Mouse (Mus musculus): ENCODE data around the gene Fkbp9. TPM values are rescaled to one million over a fixed set of nuclear protein-coding genes. Genes with fewer than 3 reads are reported as not detected.

Fkbp9 gene
- polyA plus RNA-seq, 1 experiment from 2014 or later, result 145 TPM

- H3K4me1 ChIP-seq (ENCODE audit: insufficient read depth, low read length), result peaks cover 21% of the 10 kb centered on the region
- WGBS, result 3% methylated on average over 62 of the region's 64 CpGs
- peak within 1 kb of the TSS; percentile 88 for H3K9ac ChIP-seq (replicated peaks; ENCODE audit: low read length)
- H3K36me3 ChIP-seq (ENCODE audit: insufficient read depth, low read length), result no peaks in the 10 kb centered on the region
- ATAC-seq (ENCODE audit: low FRiP score, low TSS enrichment), result peak; percentile 96
- H3K4me2 ChIP-seq (replicated peaks; ENCODE audit: low read depth, low read length), result peak within 1 kb of the TSS; percentile 72
- H3K27ac ChIP-seq (ENCODE audit: low read length), result peak within 1 kb of the TSS; percentile 95
- H3K4me3 ChIP-seq (ENCODE audit: low read length), result peak within 1 kb of the TSS; percentile 84
- no peaks in the 10 kb centered on the region; the same call in 1 of the 2 replicates for H3K27me3 ChIP-seq (ENCODE audit: insufficient read depth, low read length)
- H3K9me3 ChIP-seq (ENCODE audit: low read length), result peaks cover 3% of the 10 kb centered on the region; the same call in 1 of the 2 replicates
These were observed 92.2 kb downstream of the Fkbp9 start, which contains the start of the genes Nt5c3 and Vmn1r4 for GRCm38 (mm10) chr6:56923726-56924707. Gene Nt5c3 (minus strand): TSS chr6:56923932. Gene Vmn1r4 (plus strand): TSS chr6:56924015.

Other genes starting within 250 kb of the Fkbp9 start
- gene Lsm5, start 127.3 kb upstream of the Fkbp9 start, polyA plus RNA-seq (2015; fragmentation: Nextera tagmentation; extraction: Ambion mirVana), result 97.0 and 98.5 TPM in 2 replicates
- gene Avl9, start 117.2 kb upstream of the Fkbp9 start, polyA plus RNA-seq (2015; fragmentation: Nextera tagmentation; extraction: Ambion mirVana), result 11.6 and 12.1 TPM in 2 replicates
- 24.8 and 31.4 TPM in 2 replicates for gene Kbtbd2, start 34.2 kb upstream of the Fkbp9 start, polyA plus RNA-seq (2015; fragmentation: Nextera tagmentation; extraction: Ambion mirVana)
- 65.2 and 67.9 TPM in 2 replicates for gene Nt5c3, start 91.9 kb downstream of the Fkbp9 start, polyA plus RNA-seq (2015; fragmentation: Nextera tagmentation; extraction: Ambion mirVana)
- 0.36 and 0.39 TPM in 2 replicates for gene Vmn1r4, start 92.0 kb downstream of the Fkbp9 start, polyA plus RNA-seq (2015; fragmentation: Nextera tagmentation; extraction: Ambion mirVana)
- gene Vmn1r5, start 138.2 kb downstream of the Fkbp9 start, polyA plus RNA-seq (2015; fragmentation: Nextera tagmentation; extraction: Ambion mirVana), result not detected in 2 replicates
- not detected in 2 replicates for gene Vmn1r6, start 165.2 kb downstream of the Fkbp9 start, polyA plus RNA-seq (2015; fragmentation: Nextera tagmentation; extraction: Ambion mirVana)
- not detected in 2 replicates for gene Vmn1r7, start 193.3 kb downstream of the Fkbp9 start, polyA plus RNA-seq (2015; fragmentation: Nextera tagmentation; extraction: Ambion mirVana)
- gene Vmn1r8, start 200.2 kb downstream of the Fkbp9 start, polyA plus RNA-seq (2015; fragmentation: Nextera tagmentation; extraction: Ambion mirVana), result not detected in 2 replicates
- not detected in 2 replicates for gene Vmn1r9, start 234.7 kb downstream of the Fkbp9 start, polyA plus RNA-seq (2015; fragmentation: Nextera tagmentation; extraction: Ambion mirVana)